In the genomic region with DNA sequence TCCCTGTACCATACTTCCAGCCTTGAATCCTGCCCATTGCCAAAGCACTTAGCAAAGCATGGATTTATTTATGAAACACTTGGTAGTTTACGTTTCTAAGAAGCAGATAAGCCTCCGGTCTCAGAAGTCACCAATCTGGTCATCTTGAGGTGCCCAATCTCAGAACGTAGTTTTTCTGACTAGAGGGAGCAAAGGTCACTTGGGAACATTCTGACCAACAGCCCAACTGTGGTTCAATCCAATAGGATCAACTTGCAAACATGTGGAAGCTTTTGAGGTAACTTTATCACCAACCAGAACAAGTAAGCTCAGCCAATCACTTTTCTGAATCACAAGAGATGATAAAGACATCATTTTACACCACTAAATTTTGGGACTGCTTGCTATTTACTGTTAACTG, we compare ENCODE assay signal across 22 mouse cellular contexts. TPM values are rescaled to one million over a fixed set of nuclear protein-coding genes. Genes with fewer than 3 reads are reported as not detected.
A peak's percentile ranks its signal among the peaks of the same experiment; 100 is the strongest.
DNase-seq lines count a peak whose midpoint lies in the region; TF ChIP-seq lines count a peak whose summit lies in the region.
"Had no signal": no experiment of that assay in that cellular context is flagged by ENCODE, and none has a peak within 500 bp of the region (broad histone marks: within the 10 kb centered on the region; RNA-seq: fewer than 3 reads in every experiment).

No protein-coding gene starts in this region.

- DNase-seq in kidney, adult 2 months = peak; percentile 56
- DNase-seq in kidney, postnatal 10 days = no peak
- DNase-seq in adipocyte (ENCODE audit: low spot score) = peak; percentile 32
- peak; percentile 18 for DNase-seq in yolk sac, embryonic 10.5 days (ENCODE audit: low spot score)
- no peak for DNase-seq in B cell, adult 2 months
- DNase-seq: adrenal gland, adult 2 months; adrenal gland, postnatal 10 days; adrenal gland, postnatal 25 days; cerebellum, adult 11 months; cerebellum, adult 18-20 months; cerebellum, adult 8-10 months; cerebellum, adult 9-11 months; cerebellum, postnatal 14 days; cerebellum, postnatal 36 days; embryo, embryonic 11 days had no signal

- H3K27me3 ChIP-seq in kidney, adult 2 months (replicated peaks; ENCODE audit: control insufficient read depth, insufficient read depth, low read length) = no peaks in the 10 kb centered on the region
- H3K27me3 ChIP-seq: forebrain, embryonic 12.5 days; Patski had no signal

- no peak overlapping the region for H3K27ac ChIP-seq in kidney, adult 2 months (ENCODE audit: insufficient read depth, low read depth, low read length)
- H3K27ac ChIP-seq: embryonic facial prominence, embryonic 13.5 days; embryonic facial prominence, embryonic 15.5 days; forebrain, embryonic 10.5 days; forebrain, embryonic 12.5 days had no signal

- H3K36me3 ChIP-seq in kidney, adult 2 months (ENCODE audit: control insufficient read depth, insufficient read depth, low read length) = no peaks in the 10 kb centered on the region
- H3K36me3 ChIP-seq: embryonic facial prominence, embryonic 13.5 days; embryonic facial prominence, embryonic 15.5 days; forebrain, embryonic 12.5 days had no signal

- 53% methylated on average over 3 of the region's 3 CpGs for WGBS in kidney, adult 2 months

- H3K4me1 ChIP-seq in kidney, adult 2 months (ENCODE audit: control insufficient read depth, insufficient read depth, low read length) = peaks cover 26% of the 10 kb centered on the region; the same call in 1 of the 2 replicates

- TF ChIP-seq CTCF in kidney, adult 2 months (conservative IDR thresholded peaks at IDR 0.05; ENCODE audit: insufficient read depth, insufficient read length, low read depth, low read length) = no peak

- H3K4me3 ChIP-seq in kidney, adult 2 months (ENCODE audit: insufficient read depth, low read depth, low read length) = no peak overlapping the region
- H3K4me3 ChIP-seq: embryonic facial prominence, embryonic 13.5 days; embryonic facial prominence, embryonic 15.5 days; erythroblast, embryonic 14.5 days; forebrain, embryonic 10.5 days; forebrain, embryonic 12.5 days had no signal

- TF ChIP-seq POLR2A in kidney, adult 2 months (IDR thresholded peaks at IDR 0.05; ENCODE audit: low read depth, low read length) = no peak

RNA-seq across cellular contexts. Expression of a gene that starts 2.0 kb away (rescaled TPM):
- polyA plus RNA-seq in kidney, adult 2 months (2012; rRNA removed) = 19.7 and 21.0 TPM in 2 replicates

RNA-seq across cellular contexts. Expression of a gene that starts 49.1 kb away (rescaled TPM):
- 6.0 and 6.8 TPM in 2 replicates for polyA plus RNA-seq in kidney, adult 2 months (2012; rRNA removed)
- polyA plus RNA-seq: activated CD4-positive, CD25-positive, alpha-beta regulatory T cell, adult 4 months had no signal

RNA-seq across cellular contexts. Expression of a gene that starts 51.4 kb away (rescaled TPM):
- polyA plus RNA-seq in kidney, adult 2 months (2012; rRNA removed) = 235 and 307 TPM in 2 replicates

Comparison
In these comparisons a context has a peak if more than half of its experiments do, and no peak if none do; other contexts are left out.
1. DNase-seq: peak in kidney, adult 2 months (single experiment), adipocyte (single experiment) and yolk sac, embryonic 10.5 days (single experiment); none in kidney, postnatal 10 days (single experiment) and B cell, adult 2 months (0 of 2).